Mouse (Mus musculus): Measurements from ENCODE around the gene Cxcl15.

Cxcl15 gene

GRCm38 (mm10) chr5:90794195-90794625 is at the start of gene Cxcl15:
TSS of gene Cxcl15 (plus strand) at chr5:90794534.
- no peak for DNase-seq (ENCODE audit: low spot score in 2 of 2)

GRCm38 (mm10) chr5:90753934-90754333 is 40.4 kb upstream of the Cxcl15 start:
- DNase-seq (ENCODE audit: low spot score in 2 of 2), result no peak

GRCm38 (mm10) chr5:90758020-90758605 is 36.2 kb upstream of the Cxcl15 start:
- no peak for DNase-seq (ENCODE audit: low spot score in 2 of 2)

GRCm38 (mm10) chr5:90759077-90760065 is 35.0 kb upstream of the Cxcl15 start, which contains the start of gene Cxcl5:
TSS of gene Cxcl5 (plus strand) at chr5:90759360.
- no peak for DNase-seq (ENCODE audit: low spot score in 2 of 2)

- no peak for DNase-seq (ENCODE audit: low spot score in 2 of 2)
These were observed 34.0 kb upstream of the Cxcl15 start for GRCm38 (mm10) chr5:90760303-90760702.

- DNase-seq (ENCODE audit: low spot score in 2 of 2), result no peak
These were observed 33.5 kb upstream of the Cxcl15 start for GRCm38 (mm10) chr5:90760844-90761243.

- no peak for DNase-seq (ENCODE audit: low spot score in 2 of 2)
These were observed 32.5 kb upstream of the Cxcl15 start for GRCm38 (mm10) chr5:90761834-90762233.

- no peak for DNase-seq (ENCODE audit: low spot score in 2 of 2)
These were observed 30.2 kb upstream of the Cxcl15 start for GRCm38 (mm10) chr5:90763912-90764665.

- DNase-seq (ENCODE audit: low spot score in 2 of 2), result no peak
These were observed 28.3 kb upstream of the Cxcl15 start for GRCm38 (mm10) chr5:90765821-90766606.

GRCm38 (mm10) chr5:90768218-90768617 is 26.1 kb upstream of the Cxcl15 start, which contains the start of gene Ppbp:
TSS of gene Ppbp (plus strand) at chr5:90768518.
- DNase-seq (ENCODE audit: low spot score in 2 of 2), result no peak

- no peak for DNase-seq (ENCODE audit: low spot score in 2 of 2)
These were observed 23.0 kb upstream of the Cxcl15 start for GRCm38 (mm10) chr5:90771369-90771768.

- DNase-seq (ENCODE audit: low spot score in 2 of 2), result no peak
These were observed 22.3 kb upstream of the Cxcl15 start, which contains the start of gene Pf4 for GRCm38 (mm10) chr5:90771880-90772653. TSS of gene Pf4 (plus strand) at chr5:90772435.

- DNase-seq (ENCODE audit: low spot score in 2 of 2), result no peak
These were observed 18.8 kb upstream of the Cxcl15 start for GRCm38 (mm10) chr5:90775562-90775961.

GRCm38 (mm10) chr5:90777621-90778020 is 16.7 kb upstream of the Cxcl15 start:
- DNase-seq (ENCODE audit: low spot score in 2 of 2), result no peak

GRCm38 (mm10) chr5:90778856-90779255 is 15.5 kb upstream of the Cxcl15 start:
- DNase-seq (ENCODE audit: low spot score in 2 of 2), result no peak

- DNase-seq (ENCODE audit: low spot score in 2 of 2), result no peak
These were observed 10.6 kb upstream of the Cxcl15 start for GRCm38 (mm10) chr5:90783697-90784096.

- DNase-seq (ENCODE audit: low spot score in 2 of 2), result no peak
These were observed 8.4 kb upstream of the Cxcl15 start, which contains the start of gene Cxcl3 for GRCm38 (mm10) chr5:90785659-90786588. TSS of gene Cxcl3 (plus strand) at chr5:90786103.

- no peak for DNase-seq (ENCODE audit: low spot score in 2 of 2)
These were observed 6.2 kb upstream of the Cxcl15 start for GRCm38 (mm10) chr5:90788114-90788513.

Data from urinary bladder, postnatal 4 days (tissue).